Mouse (Mus musculus): ENCODE measurements around the gene Snx9.
A peak's percentile ranks its signal among the peaks of the same experiment; 100 is the strongest.

The Snx9 gene

DNA sequence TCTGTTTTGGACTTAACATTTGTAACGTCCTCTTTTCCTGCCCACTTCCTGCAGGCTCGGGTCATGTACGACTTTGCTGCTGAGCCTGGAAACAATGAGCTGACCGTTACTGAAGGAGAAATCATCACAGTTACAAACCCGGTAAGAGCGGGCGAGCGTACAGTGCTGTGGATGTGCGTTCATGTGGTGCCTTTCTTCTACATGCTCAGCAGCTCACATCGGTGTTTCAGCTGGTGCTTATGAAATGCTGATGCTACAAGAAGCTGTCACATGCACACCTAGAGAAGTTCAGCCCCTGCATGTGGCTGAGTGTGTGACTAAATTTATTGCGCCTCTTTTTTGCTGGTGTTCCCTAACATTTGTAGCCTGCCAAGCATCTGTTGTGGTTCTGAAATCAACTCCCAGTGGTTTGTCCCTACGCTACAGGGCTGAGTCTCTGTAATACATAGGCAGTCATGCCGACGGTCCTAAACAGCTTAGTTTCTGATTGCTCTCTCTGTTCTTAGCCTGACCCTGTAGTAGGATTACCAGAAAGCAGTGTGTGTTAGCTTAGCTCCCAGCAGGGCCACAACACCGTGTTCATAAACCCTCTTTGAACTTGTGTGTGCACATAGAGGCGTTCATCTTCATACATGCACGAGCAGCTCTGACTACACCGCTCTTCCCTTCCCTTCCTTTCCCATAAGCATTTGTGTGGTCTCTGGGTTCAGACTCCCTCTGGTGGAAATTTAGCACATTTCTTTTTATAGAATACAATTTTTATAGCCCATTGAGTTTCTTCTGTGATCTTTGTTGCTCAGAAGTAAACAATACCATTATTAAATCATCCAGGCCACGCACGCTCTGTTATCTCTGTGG, 46.0 kb downstream of the Snx9 start:
- peak in 1 of 2 experiments; percentile 27 for DNase-seq

DNA sequence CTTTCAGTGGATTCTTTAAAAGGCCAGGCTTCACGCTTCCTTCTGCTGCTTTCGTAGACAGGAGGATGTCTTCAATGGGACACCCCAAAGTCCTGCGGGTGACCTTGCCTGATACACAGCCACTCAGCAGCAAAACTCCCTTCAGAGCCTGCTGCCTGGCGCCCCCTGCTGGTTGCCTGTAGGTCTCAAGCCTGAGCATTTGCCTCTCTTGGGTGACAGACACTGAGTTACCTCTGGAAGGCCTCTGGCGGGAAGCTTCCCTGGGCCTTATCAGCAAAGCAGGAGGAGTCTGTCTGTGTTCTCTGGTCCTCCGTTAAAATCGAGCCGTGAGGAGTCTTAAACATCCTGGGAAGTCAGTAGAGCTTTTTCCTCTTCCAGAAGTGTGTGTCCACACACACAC, 49.3 kb downstream of the Snx9 start:
- peak; percentile 88 to 89 for DNase-seq

DNA sequence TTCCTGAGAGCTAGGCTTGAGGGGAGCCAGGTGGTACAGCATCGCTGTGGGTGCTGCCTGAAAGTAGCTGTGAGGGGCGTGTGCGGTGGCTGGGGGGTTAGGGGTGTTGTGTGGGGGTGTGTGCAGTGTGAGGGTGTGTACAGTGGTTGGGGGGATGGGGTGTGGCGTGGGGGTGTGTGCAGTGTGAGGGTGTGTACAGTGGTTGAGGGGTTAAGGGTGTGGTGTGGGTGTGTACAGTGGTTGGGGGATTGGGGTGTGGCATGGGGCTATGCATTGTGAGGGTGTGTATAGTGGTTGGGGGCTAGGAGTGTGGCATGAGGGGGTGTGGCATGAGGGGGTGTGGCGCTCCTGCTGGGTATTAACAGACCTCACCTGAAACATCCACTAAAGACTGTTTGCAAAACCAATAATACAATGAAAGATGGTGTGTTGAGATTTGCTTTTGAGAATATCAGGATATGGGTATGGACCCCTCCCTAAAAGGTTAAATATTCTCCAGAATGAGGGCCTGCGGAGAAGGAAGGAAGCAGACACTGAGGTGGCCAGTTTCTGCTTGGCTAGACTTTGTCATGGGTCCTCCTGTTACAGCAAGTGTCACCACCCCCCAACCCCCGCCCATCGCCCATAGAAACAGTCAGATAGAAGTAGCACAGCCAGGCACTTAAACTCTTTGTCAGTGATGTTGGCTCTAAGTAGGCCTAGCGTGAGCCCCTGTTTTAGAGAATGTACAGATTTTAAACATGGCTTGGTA, 51.0 kb downstream of the Snx9 start:
- no peak for DNase-seq

DNA sequence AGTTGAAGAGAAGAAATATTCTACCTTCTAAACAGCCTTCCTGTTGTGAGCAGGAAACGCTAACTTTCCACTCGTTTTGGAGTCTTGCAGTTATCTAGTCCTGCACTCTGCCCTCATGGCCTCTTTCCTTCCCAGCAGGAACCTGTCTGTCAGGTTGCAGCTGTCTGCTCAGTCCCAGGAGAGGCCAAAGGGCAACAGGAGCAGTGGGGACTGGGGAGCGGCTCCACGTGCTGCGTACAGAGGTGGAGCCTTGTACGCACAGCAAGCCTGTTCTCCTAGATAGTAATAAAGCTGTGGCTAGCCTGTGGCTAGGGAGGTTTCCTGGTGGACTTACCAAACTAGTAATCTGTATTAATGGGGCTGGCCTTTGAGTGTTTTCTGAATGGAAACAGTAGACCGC, 52.0 kb downstream of the Snx9 start:
- DNase-seq = no peak

DNA sequence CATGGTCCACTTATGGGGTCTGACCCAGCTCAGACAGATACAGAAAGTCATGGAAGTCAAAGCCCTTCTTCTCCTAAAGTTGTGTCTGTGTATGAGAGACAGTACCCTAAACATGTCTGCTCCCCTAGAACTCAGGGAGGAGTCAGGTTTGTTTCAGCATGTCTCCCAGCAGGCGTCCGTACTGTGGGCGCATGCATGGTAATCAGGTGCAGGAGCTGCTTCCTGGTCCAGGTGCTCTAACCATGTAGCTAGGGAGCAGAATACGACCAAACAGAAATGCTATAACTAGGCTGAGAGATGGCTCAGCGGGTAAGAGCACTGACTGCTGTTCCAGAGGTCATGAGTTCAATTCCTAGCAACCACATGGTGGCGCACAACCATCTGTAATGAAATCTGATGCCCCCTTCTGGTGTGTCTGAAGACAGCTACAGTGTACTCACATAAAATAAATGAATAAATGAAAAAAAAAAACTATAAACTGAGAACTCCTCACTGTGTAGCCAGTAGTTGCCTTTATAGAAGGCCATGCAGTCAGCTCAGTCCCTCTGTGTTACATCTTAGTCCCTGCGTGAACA, 52.5 kb downstream of the Snx9 start:
- DNase-seq = no peak

DNA sequence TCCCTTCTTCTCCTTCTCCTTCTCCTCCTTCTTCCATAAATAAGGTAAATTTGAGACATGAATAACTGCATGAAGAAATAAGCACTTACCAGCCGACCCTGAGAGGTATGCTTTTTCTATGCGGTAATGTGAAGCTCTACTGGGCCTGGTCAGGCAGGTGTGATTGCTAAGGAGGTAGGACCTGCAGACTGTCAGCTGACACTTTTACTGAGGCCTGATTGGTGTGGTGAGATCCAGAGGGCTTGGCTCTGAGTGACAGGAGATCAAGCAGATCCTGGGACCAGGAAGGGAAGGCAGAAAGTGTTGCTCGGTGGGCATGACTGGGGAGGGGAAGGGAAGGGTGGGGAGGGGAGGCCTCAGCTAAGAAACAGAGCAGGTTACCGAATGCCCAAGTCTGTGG, 54.9 kb downstream of the Snx9 start:
- no peak for DNase-seq

DNA sequence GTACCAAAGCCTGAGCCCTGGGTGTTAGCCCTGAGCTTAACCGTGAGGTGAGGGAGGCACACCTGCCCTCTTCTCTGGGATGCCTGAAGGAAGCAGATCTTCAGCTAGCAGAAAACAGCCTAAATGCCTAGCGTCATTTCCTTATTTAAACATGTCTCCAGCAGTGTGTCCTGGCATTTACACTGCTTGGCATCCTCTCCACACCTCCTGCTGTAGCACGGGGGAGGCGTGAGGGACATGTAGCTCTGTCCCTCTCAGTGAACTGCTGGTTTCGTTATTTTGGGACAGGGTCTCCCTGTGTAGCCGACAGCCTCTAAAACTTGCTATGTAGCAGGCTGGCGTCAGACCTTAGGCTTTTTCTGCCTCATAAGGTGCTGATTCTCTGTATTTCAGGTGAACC, 55.5 kb downstream of the Snx9 start:
- peak in 1 of 2 experiments; percentile 15 for DNase-seq

DNA sequence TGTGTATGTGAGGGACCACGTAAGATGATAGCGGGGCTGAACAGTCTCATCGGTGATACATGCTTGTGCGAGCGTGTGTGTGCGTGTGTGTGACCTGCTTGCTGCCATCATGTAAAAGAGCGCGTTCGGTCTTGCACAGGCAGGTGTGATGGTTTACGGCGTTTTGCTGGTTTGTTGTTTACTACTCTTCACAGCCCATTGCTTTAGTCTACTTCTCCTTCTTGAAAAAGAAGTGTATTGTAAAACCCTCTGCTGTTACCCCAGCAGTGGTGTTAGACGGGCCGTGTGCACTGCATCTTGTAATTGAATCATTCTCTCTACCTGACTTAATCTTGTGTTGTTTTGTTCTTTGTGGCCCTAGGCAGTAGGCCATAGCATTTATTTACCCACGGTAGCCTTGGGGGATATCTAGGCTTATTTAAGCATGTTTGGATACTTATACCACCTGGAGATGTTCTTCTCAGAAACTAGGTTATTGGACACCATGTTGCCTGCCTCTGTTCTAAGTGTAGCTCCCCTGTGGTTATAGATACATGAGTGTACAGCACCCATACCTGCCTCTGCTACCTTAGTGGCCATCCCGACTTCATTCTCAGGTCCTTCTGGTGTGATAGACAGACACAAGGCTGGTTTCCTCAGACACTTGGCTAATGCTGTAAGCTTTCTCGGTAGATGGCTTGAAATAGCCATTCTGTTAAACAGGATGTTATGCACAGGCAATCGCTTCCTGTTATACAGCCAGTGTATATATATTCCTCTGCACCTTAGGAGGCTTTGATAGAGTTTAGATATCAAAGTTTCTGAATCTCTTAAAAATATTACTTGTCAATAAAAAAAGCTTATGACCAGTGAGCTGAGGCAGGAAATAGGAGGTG, 56.4 kb downstream of the Snx9 start:
- no peak for DNase-seq

DNA sequence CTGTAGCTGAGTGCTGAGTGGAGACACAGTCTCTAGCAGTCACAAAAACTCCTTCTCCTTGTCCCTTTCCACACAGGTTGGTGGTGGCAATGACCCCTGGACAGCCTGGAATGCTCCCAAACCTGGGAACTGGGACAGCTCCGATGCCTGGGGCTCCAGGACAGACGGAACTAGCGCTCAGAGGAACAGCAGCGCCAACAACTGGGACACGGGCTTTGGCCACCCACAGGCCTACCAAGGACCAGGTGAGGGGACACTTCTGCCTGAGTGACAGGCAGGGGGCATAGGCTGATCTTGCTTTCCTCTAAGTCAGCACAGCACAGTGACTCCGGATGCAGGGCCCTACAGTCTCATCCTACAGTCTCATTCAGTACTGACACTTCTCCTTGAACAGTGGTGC, 58.1 kb downstream of the Snx9 start:
- DNase-seq = no peak

DNA sequence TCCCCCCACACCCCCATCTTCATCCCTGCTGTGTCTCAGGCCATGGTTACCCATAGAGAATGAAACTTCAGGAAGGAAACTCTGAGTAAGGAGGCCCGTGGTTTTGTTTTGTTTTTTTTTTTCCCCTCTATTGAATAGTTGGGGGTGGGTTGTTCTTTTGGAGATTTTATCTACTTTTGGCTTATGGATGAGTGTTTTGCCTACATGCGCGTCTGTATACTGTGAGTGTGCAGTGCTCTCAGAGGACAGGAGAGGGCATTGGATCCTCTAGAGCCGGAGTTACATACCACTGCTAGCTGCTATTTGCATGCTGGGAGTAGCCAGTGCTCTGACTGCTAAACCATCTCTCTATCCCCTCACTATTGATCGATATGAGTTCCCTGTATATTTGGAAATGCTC, 60.3 kb downstream of the Snx9 start:
- no peak for DNase-seq

DNA sequence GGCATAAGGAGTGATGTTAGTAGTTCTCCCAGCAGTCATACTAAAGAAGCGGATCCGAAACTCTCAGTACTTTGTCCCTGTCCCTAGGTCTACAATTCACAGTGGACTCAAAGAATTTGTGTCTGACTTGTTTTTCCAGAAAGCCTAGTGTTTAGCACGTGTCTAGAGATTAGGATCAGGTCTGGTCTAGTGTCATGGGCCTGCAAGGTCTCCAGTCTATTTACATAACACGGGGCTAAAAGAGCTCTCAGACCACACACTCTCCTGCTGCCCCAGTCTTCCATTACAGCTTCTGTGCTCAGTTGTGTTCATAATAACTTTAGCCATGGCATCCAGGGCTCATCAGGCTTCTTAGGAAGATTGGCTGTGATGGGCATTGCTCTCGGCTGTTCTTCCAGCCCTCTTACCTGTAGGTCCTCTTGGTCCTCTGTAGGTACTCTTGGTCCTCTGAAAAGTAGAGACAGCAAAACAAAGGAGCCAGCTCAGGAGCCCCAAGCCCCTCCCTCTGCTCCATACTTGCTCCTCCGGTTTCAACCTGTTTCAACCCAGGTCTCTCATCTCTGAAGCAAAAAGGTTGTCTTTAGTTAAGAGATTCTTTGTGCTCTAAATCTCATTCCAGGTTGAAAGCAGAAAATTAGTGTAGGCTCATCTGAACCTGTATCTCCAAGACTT, 62.6 kb downstream of the Snx9 start:
- no peak for DNase-seq

DNA sequence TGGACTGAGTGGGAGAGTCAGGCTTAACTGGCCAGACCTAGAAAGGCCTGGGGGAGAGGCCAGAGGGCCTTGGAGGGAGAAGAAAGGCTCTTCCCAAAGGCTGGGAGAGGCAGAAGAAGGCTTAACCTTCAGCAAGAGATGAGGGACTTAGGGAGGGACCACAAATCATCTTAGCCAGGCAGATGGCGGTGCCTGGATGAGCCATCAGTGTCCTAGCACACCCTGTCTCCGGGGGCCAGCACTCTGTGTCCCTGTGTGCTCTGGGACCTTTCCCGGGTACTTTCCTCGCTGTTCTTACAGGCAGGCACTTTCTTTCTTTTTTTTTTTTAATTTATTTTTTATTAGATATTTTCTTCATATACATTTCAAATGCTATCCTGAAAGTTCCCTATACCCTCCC, 68.6 kb downstream of the Snx9 start:
- no peak for DNase-seq

DNA sequence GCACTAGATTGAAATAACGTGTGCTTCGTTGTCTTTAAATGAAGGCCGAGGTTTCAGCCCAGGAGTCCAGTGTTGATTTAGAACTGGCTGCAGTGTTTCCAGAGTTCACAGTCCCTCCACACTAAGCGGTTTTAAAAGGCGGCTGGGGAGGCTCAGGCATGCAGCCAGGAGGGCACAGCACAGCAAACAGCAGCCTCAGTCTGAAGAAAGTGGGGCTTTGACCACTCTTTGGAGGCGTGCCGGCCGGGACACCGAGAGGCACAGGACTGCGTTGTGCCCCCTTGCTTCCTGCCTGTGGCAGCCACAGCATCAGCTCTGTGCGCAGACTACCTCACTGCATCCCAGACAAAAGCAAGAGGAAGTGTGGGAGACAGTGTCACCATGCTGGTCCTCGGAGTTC, 70.5 kb downstream of the Snx9 start:
- DNase-seq = peak; percentile 35 to 71

DNA sequence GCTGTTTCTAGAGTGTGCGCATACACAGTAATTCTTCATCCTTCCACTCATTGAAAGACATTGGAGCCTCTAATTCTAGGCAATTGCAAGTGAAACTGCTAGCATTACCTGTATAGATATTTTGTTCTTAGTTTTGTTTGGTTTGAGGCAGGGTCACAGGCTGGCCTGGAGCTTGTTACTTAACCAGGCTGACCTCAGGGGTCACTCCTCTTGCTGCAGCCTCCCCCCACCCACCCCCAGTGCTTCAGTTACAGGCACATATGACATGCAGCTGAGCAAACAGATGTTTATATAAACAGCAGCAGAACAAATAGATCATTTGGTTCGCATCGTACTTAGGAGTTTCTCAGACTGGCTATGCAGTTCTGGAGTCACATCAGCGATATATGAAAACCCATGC, 71.7 kb downstream of the Snx9 start:
- no peak for DNase-seq

DNA sequence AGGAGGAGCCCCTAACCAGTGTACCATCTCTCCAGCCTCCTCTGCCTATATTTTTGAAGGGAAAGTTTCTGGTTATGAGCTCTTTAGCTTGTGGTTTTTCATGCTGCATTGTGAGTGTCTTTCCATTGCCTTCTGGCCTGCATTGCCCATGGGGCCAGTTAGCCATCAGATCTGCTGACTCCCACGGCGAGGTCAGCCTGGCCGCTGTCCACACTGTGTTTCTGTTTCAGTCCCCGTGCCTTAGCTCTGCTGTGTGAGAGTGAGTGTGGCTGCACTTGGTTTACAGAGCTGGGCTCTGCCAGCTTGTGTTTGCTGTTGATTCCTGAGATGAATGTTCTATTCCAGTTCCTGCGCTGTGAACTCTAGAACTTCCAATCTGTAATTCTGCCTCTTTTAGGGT, 73.1 kb downstream of the Snx9 start:
- DNase-seq = peak in 1 of 2 experiments; percentile 30

DNA sequence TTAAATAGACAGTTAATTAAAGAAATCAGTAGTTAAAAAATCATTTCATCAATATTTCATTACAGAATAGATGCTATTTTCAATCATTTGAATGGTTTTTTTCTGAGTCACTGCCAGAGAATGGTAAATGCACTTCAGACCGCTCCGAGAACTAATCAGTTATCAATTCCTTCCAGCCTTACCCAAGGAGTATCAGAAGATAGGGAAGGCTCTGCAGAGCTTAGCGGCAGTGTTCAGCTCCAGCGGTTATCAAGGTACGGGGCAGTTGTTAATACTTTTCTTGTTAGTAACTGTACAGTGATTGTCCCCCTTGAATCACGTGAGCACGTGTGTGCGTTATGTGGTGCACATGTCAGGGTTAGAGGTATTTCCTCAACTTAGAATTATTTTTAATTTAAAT, 80.8 kb downstream of the Snx9 start:
- no peak for DNase-seq

DNA sequence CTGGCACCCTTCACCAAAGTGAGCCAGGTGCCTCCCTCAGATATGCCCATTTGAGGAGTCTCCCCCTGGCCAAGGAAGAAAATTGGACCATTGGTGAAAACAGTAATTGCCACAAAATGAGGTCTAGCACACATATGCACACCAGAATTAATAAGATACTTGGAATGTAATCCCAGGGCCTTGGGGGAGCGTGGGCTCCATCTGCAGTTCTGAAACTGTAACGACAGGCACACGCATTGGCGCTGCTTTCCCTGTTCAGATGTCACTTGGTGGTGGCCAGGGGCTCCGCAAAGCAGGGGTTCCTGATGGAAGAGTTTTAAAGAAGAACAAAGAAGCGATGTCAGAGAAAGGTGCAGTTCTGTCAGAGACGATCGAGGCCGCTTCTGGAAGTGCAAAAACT, 82.2 kb downstream of the Snx9 start:
- DNase-seq = peak; percentile 68 to 72

DNA sequence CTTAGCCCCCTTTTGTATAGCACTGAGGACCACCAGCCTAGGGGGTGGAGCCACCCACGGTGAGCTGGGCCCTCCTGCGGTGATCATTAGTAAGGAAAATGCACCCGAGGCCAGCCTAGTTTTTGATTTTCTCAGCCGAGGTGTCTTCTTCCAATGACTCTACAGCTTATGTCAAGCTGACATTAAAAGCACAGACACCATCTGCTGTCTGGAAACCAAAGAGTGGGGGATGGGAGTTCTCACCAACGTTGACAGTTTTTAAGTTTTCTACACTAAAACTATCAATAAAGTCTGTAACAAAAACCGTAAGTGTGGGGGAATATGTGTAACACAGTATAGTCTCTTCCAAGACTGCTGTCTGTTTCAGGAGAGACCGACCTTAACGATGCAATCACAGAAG, 83.1 kb downstream of the Snx9 start:
- peak; percentile 19 to 28 for DNase-seq

DNA sequence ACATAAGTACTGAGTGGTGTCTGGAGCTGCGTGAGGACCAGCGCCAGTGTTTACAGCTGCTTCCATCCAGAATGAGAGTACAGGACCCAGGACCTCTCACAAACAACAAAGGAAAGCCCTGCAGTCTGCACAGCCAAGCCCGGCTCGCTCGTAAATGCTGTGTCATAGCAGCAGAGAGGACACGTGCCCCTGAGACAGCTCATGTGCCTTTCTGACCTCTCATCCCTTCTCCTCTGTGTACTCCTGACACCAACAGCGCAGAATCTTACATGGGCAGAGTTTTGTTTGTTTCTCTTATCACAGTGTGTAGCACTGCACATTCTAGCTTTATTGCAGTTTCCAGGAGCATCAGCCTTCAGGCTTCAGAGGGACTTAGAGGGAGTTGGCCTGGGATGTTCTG, 85.6 kb downstream of the Snx9 start:
- DNase-seq = no peak

DNA sequence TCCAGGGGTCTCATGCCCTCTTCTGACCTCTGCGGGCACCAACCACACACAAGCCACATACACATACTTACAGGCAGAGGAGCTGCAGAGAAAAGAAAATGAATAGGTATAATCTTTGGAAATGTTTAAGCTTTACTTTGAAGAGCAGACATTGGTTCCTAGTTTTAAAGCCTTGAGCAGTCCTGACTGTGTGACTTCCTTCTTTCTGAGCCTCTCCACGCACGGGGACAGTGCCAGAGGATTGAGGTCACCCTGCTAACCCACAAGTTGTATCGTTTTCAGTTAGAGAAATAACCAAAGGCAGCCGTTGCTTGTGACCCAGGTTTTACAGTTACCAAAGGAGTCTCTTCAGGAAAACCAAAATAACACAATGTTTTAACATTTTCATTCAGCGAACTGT, 87.9 kb downstream of the Snx9 start:
- DNase-seq = no peak

DNA sequence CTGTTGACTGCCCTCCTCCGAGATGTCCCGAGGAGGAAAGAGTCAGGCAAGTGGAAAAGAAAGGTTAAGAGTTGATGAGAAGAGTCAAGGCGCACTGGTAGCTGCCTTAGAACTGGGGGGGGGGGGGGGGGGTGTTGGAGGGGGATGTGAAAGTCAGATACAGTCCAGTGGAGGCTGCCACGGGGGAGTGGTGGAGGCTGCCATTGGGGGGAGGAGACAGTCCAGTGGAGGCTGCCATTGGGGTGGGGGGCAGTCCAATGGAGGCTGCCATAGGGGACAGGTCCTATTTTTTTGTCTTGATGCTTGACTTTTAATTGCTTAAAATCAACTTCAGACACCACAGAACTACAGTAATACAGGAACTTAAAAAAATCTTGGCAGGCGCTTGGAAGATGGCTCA, 91.0 kb downstream of the Snx9 start:
- DNase-seq = no peak

DNA sequence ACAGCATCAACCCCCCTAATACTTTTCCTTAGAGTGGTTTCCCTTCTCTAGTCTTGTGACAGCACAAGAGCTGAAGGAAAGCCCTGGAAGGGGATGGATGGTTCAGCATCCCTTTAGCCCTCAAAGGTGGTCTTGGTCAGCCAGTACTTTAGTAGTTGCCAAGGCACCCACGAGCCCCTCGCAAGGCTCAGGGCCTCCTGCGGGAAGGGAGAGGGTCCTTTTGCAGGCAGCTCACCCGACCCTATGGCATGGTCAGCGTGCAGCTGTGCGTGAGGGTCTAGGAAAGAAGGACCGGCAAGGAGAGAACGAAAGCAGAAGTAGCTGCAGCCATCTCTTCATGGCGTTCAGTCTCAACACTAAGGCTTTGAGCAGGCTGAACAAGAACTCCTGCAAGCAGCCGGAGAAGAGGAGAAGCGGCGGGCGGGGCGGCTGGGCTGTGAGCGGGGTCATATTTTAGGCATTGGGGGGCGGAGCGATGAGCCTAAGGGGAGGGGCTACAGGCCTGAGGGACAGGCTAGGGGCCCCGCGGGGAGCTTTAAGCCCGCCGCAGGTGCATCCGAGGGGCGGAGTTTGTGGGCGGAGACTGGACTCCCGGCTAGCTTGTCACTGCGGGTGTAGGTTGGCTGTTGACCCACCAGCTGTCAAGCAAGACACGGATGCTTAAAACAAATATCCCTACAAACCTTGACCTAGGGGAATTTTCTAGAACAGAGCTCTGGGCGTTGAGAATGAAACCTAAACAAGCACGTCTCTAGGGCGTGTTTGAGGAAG, 93.6 kb downstream of the Snx9 start:
- peak; percentile 64 to 76 for DNase-seq
